Mouse (Mus musculus): ENCODE data around the gene Ptprcap. TPM values are rescaled to one million over a fixed set of nuclear protein-coding genes. Genes with fewer than 3 reads are reported as not detected.

Gene Ptprcap
- polyA plus RNA-seq, 1 experiment from 2014 or later: 0.51 TPM

DNA sequence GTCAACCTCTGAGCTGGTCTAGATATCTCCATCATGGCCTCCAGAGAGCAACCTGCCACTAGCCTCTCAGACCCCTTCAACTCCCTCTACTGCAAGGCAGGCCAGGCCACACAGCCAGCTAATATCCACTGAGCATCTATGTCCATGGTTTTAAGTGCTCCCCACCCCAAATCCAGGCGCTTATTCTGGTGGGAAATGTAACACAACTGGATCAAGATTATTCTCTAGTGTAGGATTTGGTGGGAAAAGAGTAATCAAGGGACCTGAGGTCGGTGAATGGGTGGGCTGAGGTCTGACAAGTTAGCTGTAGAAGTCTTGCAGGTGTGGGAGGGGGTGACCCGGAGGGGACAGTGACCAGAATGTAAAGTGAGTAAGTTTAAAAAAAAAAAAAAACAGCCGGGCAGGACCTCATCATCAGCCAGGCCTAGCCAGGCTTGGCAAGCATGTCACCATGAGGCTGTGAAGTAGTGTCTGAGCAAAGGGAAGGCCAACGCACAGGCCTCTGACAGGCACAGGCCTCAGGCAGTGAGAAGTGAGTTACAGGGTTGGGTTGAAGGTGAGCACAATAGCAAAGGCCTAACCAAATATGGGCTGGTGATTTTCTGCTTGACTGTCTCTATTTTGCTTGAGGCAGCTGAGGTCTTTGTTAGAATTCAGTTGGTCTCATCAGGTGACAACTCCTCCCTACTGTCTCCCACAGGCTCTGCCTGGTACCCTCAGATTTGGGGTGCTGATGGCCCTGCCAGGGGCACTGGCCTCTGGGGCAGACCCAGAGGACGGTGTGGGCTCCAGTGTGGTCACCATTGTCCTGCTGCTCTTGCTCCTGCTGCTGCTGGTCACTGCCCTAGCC, 2.0 kb downstream of the Ptprcap start:
- H3K27ac ChIP-seq (ENCODE audit: low read depth, low read length): no peak overlapping the region
- WGBS: 67% methylated on average over 6 of the region's 6 CpGs

DNA sequence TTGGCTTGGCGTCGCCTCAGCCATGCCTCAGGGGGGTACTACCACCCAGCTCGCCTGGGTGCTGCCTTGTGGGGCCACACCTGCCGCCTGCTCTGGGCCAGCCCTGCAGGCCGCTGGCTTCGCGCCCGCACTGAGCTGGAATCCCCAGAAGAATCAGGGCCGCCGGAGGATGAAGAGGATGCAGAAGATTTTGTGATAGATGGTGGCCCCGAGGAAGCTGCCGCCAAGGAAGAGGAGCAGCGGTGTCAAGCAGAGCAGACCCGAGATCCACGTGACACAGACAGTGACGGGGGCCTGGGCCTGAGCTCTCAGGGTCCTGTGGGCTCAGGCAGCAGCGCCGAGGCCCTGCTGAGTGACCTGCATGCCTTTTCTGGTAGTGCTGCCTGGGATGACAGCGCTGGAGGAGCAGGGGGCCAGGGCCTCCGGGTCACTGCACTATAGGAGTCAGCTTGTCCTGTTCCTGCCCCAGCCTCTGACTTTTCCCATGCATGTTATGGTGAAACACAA, 2.7 kb downstream of the Ptprcap start:
- H3K4me3 ChIP-seq (ENCODE audit: low read depth, low read length): no peak overlapping the region
- ATAC-seq (ENCODE audit: low read depth): no peak
- no peaks in the 10 kb centered on the region for H3K9me3 ChIP-seq (ENCODE audit: control insufficient read depth, low read length)
- peaks cover 45% of the 10 kb centered on the region for H3K36me3 ChIP-seq (ENCODE audit: control insufficient read depth, insufficient read depth, low read length)
- no peaks in the 10 kb centered on the region for H3K4me1 ChIP-seq (ENCODE audit: control insufficient read depth, insufficient read depth, low read length)
- H3K9ac ChIP-seq (replicated peaks; ENCODE audit: low read depth, low read length): no peak overlapping the region
- WGBS: 64% methylated on average over 20 of the region's 20 CpGs
- no peak overlapping the region for H3K27ac ChIP-seq (ENCODE audit: low read depth, low read length)
- no peak overlapping the region for H3K4me2 ChIP-seq (ENCODE audit: low read depth, low read length)
- no peaks in the 10 kb centered on the region for H3K27me3 ChIP-seq (ENCODE audit: control insufficient read depth, insufficient read depth, low read length)

More for the DNA sequence above, 2.0 kb downstream of the Ptprcap start:
- Histone ChIP-seq H3K4me1 (ENCODE audit: control insufficient read depth, insufficient read depth, low read length) (no peaks in the 10 kb centered on the region), H3K9me3 (ENCODE audit: control insufficient read depth, low read length) (no peaks in the 10 kb centered on the region), H3K36me3 (ENCODE audit: control insufficient read depth, insufficient read depth, low read length) (peaks cover 49% of the 10 kb centered on the region), H3K9ac (replicated peaks; ENCODE audit: low read depth, low read length) (no peak overlapping the region), H3K27me3 (ENCODE audit: control insufficient read depth, insufficient read depth, low read length) (no peaks in the 10 kb centered on the region), H3K4me3 (ENCODE audit: low read depth, low read length) (no peak overlapping the region), H3K4me2 (ENCODE audit: low read depth, low read length) (no peak overlapping the region)
- ATAC-seq (ENCODE audit: low read depth): no peak

GRCm38 (mm10) chr19:4156771-4157170, 3.4 kb downstream of the Ptprcap start:
- Histone ChIP-seq H3K9ac (replicated peaks; ENCODE audit: low read depth, low read length) (no peak overlapping the region), H3K36me3 (ENCODE audit: control insufficient read depth, insufficient read depth, low read length) (peaks cover 45% of the 10 kb centered on the region), H3K4me2 (ENCODE audit: low read depth, low read length) (no peak overlapping the region), H3K4me1 (ENCODE audit: control insufficient read depth, insufficient read depth, low read length) (no peaks in the 10 kb centered on the region), H3K4me3 (ENCODE audit: low read depth, low read length) (no peak overlapping the region), H3K27ac (ENCODE audit: low read depth, low read length) (no peak overlapping the region), H3K27me3 (ENCODE audit: control insufficient read depth, insufficient read depth, low read length) (no peaks in the 10 kb centered on the region), H3K9me3 (ENCODE audit: control insufficient read depth, low read length) (no peaks in the 10 kb centered on the region)
- ATAC-seq (ENCODE audit: low read depth): no peak
- 91% methylated on average over 12 of the region's 12 CpGs for WGBS

DNA sequence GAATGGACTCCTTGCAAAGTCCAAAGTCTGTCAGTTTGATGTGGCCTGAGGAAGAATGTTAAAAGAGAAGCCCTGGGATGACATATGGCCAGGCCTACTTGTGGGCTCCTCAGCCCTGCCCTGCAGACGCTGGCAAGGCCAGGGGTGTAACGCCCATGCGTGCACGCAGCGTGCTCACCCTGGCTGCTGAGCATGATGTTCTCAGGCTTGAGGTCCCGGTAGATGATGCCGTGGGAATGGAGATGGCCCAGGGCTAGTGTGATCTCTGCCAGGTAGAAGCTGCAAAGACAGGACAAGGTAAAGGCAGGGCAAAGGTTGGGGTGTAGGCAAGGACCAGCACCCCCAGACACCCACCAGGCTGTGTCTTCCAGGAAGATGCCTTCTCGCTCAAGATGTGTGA, 5.6 kb downstream of the Ptprcap start:
- Histone ChIP-seq H3K9me3 (ENCODE audit: control insufficient read depth, low read length) (no peaks in the 10 kb centered on the region), H3K27me3 (ENCODE audit: control insufficient read depth, insufficient read depth, low read length) (no peaks in the 10 kb centered on the region), H3K4me2 (ENCODE audit: low read depth, low read length) (no peak overlapping the region), H3K4me1 (ENCODE audit: control insufficient read depth, insufficient read depth, low read length) (peaks cover 10% of the 10 kb centered on the region), H3K27ac (ENCODE audit: low read depth, low read length) (no peak overlapping the region), H3K4me3 (ENCODE audit: low read depth, low read length) (no peak overlapping the region), H3K36me3 (ENCODE audit: control insufficient read depth, insufficient read depth, low read length) (peaks cover 45% of the 10 kb centered on the region), H3K9ac (replicated peaks; ENCODE audit: low read depth, low read length) (no peak overlapping the region)
- WGBS: 94% methylated on average over 8 of the region's 8 CpGs
- no peak for ATAC-seq (ENCODE audit: low read depth)

DNA sequence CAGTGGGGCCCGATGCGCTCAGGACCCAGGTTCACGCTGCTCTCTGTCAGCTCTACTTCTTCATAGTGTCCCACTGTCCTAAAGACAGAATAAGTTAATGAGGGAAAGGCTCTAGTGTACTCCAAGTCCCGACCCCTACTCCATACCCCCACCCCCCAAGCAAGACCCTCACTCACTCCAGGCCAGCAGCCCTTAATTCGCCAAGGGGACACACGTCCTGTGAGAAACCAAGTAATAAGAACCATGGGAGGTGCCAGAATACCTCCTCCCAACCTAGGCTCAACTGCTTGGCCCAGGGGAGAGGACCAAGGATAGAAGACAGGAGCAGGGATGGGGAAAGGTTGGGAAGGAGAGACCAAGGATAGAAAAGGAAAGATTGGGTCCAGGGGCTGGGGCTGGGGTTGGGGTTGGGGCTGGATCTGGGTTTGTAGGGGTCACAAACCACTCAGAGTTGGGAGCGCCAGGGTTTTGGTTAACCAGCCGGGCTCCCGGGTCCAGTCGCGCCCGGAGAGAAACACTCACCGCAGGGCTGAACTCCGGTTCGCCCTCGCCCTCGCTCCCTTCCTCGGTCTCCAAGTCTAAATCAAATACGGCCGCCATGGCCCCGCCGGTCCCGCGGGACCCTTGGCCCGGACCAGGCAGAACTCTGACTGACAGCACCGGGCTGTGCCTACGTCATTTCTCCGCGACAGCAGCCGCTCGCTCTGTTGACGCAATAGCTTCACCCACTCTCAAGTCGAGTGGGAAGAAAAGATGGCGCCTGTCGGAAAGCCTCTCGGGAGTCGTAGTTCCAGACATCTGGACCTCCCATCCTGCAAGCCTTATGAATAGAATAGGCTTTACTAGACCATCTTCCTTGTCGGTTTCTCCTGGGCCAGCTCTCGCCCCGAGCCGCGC, 9.5 kb downstream of the Ptprcap start, which contains the start of gene Rps6kb2:
Rps6kb2 (minus strand) TSS at position 709 of the 897 bp plus-strand sequence.
- ATAC-seq (ENCODE audit: low read depth): peak; percentile 87
- peak within 1 kb of the TSS; percentile 54 for H3K9ac ChIP-seq (replicated peaks; ENCODE audit: low read depth, low read length)
- peak within 1 kb of the TSS; percentile 90 for H3K27ac ChIP-seq (ENCODE audit: low read depth, low read length)
- peak within 1 kb of the TSS; percentile 56 for H3K4me3 ChIP-seq (ENCODE audit: low read depth, low read length)
- WGBS: 7% methylated on average over 41 of the region's 42 CpGs
- no peaks in the 10 kb centered on the region for H3K9me3 ChIP-seq (ENCODE audit: control insufficient read depth, low read length)
- peaks cover 24% of the 10 kb centered on the region for H3K36me3 ChIP-seq (ENCODE audit: control insufficient read depth, insufficient read depth, low read length)
- H3K4me1 ChIP-seq (ENCODE audit: control insufficient read depth, insufficient read depth, low read length): peaks cover 10% of the 10 kb centered on the region
- peak within 1 kb of the TSS; percentile 63 for H3K4me2 ChIP-seq (ENCODE audit: low read depth, low read length)
- no peaks in the 10 kb centered on the region for H3K27me3 ChIP-seq (ENCODE audit: control insufficient read depth, insufficient read depth, low read length)

GRCm38 (mm10) chr19:4163543-4163887, 10.1 kb downstream of the Ptprcap start:
- no peaks in the 10 kb centered on the region for H3K27me3 ChIP-seq (ENCODE audit: control insufficient read depth, insufficient read depth, low read length)
- ATAC-seq (ENCODE audit: low read depth): peak; percentile 8; the same call in 1 of the 2 replicates
- 35% methylated on average over 4 of the region's 4 CpGs for whole genome bisulfite sequencing

DNA sequence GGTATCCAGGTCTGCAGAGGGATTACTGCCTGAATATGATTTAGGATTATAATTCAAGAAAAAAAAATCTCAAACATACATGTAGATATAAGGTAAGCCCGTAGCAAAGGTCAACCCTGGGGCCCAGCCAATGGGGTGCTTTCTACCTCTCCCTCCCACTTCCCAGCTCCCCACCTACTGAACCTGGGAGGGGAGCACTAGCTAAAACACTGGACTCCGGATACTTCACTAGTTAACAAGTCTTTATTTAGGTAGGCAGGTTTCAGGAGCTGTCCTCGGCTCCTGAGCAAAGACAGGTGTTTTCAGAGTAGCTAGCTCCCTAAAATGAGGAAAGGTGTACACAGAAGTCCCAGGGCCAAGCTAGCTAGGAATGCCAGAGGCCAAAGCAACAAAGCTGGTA, 10.7 kb downstream of the Ptprcap start:
- Histone ChIP-seq H3K4me1 (ENCODE audit: control insufficient read depth, insufficient read depth, low read length) (peaks cover 10% of the 10 kb centered on the region), H3K27ac (ENCODE audit: low read depth, low read length) (no peak overlapping the region), H3K9ac (replicated peaks; ENCODE audit: low read depth, low read length) (no peak overlapping the region), H3K4me2 (ENCODE audit: low read depth, low read length) (no peak overlapping the region), H3K36me3 (ENCODE audit: control insufficient read depth, insufficient read depth, low read length) (peaks cover 12% of the 10 kb centered on the region), H3K9me3 (ENCODE audit: control insufficient read depth, low read length) (no peaks in the 10 kb centered on the region), H3K27me3 (ENCODE audit: control insufficient read depth, insufficient read depth, low read length) (no peaks in the 10 kb centered on the region), H3K4me3 (ENCODE audit: low read depth, low read length) (no peak overlapping the region)
- no peak for ATAC-seq (ENCODE audit: low read depth)
- WGBS: 83% methylated on average over 3 of the region's 3 CpGs

More at GRCm38 (mm10) chr19:4163543-4163887, 10.1 kb downstream of the Ptprcap start:
- Histone ChIP-seq H3K9ac (replicated peaks; ENCODE audit: low read depth, low read length) (peak overlapping the region; percentile 54; the same call in 1 of the 2 replicates), H3K4me3 (ENCODE audit: low read depth, low read length) (peak overlapping the region; percentile 56), H3K4me2 (ENCODE audit: low read depth, low read length) (peak overlapping the region; percentile 63), H3K36me3 (ENCODE audit: control insufficient read depth, insufficient read depth, low read length) (peaks cover 18% of the 10 kb centered on the region), H3K27ac (ENCODE audit: low read depth, low read length) (peak overlapping the region; percentile 90), H3K9me3 (ENCODE audit: control insufficient read depth, low read length) (no peaks in the 10 kb centered on the region), H3K4me1 (ENCODE audit: control insufficient read depth, insufficient read depth, low read length) (peaks cover 10% of the 10 kb centered on the region)

DNA sequence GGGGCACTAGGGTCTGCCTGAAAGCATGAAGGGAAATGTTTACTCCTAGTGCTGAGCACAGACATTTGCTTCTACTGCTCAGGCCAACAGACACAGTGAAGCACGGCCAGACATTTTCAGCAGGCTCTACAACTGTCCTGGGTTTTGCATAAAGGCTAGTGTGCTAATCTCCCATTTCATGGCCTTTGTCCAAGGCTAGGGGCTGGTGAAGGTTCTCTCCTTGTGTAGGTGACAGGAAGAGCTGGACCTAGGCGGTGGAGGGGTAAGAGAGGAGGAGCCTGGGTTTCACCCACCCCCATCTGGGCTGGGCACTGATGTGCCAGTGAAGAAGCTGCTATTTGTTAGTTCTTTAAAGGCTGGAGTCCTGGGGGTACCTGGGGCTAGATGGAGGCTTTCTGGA, 11.3 kb downstream of the Ptprcap start:
- H3K4me1 ChIP-seq (ENCODE audit: control insufficient read depth, insufficient read depth, low read length): peaks cover 10% of the 10 kb centered on the region
- ATAC-seq (ENCODE audit: low read depth): no peak
- H3K27ac ChIP-seq (ENCODE audit: low read depth, low read length): no peak overlapping the region
- no peak overlapping the region for H3K9ac ChIP-seq (replicated peaks; ENCODE audit: low read depth, low read length)
- H3K27me3 ChIP-seq (ENCODE audit: control insufficient read depth, insufficient read depth, low read length): no peaks in the 10 kb centered on the region
- H3K36me3 ChIP-seq (ENCODE audit: control insufficient read depth, insufficient read depth, low read length): peaks cover 8% of the 10 kb centered on the region; the same call in 1 of the 2 replicates
- 81% methylated on average over 2 of the region's 2 CpGs for WGBS
- H3K4me2 ChIP-seq (ENCODE audit: low read depth, low read length): no peak overlapping the region
- H3K9me3 ChIP-seq (ENCODE audit: control insufficient read depth, low read length): no peaks in the 10 kb centered on the region
- H3K4me3 ChIP-seq (ENCODE audit: low read depth, low read length): no peak overlapping the region
